Mouse (Mus musculus) retina, embryonic 14.5 days (tissue): ENCODE data around the gene Nap1l4.

Source experiments
- DNase-seq: peaks from one replicate; pipeline ENCODE4 v3.0.0-alpha.2; 2015; ENCODE audit warnings: low spot score

The Nap1l4 gene

DNA sequence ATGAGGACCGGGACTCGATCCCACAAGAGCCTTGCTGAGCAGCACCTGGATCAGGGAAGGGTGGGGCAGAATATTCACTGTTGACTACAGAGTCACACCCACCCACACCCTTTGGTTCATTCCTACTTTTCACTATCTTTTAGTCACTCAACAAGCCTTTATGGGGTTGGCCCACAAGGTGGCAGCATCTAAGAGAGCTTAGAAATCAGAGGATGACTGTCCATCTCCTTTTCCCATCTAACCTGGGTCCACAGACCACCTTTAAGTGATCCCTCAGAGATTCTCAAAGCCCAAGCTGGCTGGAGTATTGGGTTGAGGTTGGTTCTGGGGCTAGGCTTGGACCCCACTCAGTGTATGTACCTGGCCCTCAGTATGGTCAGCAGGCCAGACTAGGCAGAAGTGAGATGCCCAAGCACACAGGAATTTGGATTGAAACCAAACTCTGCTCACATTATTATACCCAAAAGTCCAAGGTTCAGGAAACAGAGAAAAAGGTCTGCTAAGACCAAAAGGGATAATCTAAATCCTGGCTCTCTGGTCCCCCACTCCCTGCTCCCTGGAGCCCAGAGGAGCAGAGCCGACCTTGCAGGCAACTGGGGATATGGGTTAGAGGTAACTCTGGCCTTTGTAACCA lies 72.1 kb downstream of the Nap1l4 start:
- no peak for DNase-seq

DNA sequence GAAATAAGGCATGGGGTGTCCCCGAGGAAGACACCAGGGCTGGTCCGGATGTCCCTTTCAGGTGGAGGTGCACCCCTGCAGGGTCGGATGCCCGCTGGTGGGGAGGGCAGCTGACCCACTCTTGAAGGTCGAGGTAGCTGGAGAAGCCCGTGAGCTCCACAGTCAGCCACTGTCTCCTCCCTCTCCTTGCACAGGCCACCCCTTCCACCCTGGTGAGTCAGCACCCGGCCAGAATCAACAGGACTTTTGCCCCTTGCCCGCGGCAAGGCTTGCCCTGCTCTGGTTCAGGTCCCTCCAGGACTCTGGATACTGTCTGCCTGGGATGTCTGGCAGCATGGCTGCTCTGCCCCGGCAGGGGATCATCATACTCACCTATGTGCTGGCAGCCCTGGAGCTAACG lies 73.0 kb downstream of the Nap1l4 start:
- DNase-seq = no peak

DNA sequence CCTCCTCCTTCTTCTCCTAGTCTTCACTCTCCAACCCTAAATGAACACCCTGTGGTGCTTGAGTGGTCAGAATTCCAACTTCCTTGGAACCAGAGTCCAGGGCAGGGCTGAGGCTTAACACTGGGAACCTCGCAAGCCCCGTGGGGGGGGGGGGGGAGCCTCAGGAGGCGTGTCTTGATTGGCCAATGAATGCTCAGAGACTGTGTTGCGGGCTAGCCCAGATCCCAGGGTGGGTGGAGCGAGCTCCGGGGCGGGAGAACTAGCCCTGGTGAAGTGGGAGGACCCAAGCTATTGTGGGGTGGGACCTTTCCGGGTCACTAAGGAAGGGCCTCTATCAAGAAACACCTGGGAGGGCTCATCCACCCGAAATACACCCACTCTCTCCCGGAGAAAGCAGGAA lies 74.1 kb downstream of the Nap1l4 start:
- no peak for DNase-seq

DNA sequence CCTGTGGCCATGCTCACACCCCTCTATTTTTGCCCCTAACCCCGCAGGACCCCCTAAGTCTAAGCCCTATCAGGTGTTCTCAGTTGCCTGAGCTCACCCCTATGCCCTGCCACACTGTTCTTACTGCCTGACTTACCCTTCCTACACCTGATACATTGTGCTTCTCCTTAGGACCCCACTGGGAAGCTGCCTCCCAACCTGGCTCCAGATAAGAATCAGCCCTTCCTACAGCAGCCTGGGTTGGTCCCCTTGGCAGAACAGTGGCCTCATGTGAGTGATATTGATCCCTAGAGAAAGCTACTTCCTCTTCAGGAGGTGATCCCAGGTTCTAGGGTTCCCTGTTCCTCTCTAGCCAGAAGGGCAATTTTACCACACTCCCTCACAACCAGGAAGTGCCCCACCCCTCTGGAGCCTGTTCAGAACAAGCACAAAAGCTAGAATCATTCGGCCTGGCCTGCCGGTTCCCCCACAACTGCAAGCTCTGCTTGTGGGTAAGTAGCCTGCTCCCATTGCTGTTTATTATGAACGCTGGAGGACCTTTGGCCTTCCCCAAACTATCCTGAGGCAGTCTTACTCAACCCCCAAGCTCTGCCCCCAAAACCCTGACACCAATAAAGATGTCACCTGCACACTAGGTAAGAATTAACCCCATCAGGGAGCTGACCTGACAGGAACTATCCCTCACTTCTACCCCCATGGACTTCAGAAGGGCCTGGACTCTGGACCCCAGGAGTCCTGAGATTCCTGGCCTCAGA lies 75.4 kb downstream of the Nap1l4 start, which contains the start of gene Slc22a18:
TSS of gene Slc22a18 (plus strand) at position 390 of the 755 bp plus-strand sequence.
- DNase-seq = no peak

DNA sequence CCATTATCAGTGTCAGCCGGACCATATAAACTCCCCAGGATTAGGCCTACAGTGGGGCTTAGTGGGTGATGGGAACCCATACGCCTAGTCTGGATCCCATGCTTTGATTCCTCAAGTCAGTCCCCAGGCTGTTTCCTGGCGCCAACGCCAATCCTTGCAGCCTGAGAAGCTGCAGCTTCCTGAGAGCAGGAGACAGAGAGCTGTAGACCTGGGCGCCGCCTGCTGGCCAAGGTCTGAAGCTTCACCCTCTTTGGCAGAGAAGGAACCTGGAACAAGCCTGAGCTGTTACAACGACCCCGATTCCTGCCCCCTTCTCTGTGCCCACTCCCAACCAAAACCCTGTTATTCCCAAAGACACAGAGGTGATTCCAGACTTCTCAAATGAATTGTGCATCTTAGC lies 79.0 kb downstream of the Nap1l4 start:
- peak; percentile 91 for DNase-seq

DNA sequence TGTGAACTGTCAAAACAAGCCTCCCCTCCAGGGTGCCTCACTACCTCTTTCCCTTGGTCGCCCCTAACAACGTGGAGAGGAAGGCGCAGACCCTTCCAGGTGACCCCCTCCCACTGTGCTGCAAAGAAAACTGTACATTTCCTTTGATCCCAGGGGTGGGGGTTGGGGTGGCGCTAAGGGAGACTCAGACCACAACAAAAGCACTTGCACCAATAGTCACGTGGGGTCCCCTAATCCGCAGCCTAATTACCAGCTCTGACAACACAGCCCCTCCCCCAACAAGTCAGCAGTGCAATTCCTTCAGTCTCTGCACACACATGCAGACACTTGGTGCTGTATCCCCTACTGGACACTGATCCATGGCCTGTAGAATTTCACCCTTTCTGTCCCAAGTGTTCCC lies 81.2 kb downstream of the Nap1l4 start:
- peak; percentile 67 for DNase-seq

DNA sequence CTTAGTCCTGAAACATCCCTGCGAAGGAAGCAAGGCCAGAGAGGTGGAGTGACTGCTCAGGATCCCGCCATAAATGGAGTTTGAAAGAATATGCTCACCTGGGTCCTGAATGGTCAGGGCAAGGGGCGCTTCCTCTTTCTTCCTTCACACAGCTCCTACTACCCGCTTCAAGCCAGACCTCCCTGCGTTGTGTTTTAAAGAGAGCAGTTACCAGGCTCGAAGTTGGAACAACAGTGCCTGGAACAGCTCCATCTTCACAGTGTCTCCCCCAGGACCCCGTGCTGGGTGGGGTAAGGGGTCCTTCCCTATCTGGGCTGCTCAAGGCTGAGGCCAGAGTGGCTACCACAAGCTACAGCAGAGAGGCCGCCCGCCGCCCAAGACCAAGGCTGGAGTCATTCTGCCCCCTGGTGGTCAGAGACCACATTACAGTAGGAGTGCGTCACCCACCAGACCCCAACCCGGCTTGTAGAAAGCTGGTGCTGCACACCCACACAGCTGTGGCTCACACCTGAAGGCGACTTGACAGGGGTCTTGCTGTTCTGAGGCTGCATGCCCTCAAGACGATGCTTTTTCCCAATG lies 82.7 kb downstream of the Nap1l4 start:
- DNase-seq = peak; percentile 95

DNA sequence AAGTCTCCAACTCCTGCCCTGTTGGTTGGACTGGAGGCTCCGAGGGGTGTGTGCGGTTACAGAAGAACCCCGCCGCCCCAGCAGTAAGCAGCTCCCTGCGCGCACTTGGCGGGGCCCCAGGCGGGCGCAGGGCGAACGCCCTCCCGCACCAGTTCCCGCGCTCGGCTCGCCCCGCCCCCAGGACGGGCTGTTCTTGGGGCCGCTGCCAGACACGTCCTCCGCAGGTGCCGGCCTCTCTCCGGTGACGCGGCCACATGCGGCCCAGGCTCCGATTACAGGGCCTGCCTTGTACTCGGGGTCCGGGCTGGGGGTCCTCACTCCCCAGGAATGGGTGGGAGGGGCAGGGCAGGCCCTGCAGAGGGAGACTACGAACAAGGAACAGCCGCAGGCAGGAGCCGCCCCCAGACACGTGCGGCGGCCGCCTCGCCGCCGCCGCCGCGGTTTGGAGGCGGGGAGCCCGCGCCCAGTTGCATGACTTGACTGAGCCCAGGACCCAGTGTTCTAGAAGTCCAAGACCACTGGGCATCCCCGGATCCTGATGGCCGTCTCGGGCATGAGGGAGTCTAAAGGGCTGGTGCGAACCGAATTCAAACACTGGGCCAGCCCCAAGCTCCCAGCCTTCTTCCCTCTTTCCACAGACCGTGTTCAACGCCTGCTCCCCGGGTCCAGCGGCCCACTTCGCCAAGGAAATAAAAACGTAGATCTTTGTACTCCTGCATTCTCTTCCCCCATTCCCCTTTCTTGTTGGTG lies 83.9 kb downstream of the Nap1l4 start:
- DNase-seq = peak; percentile 53

DNA sequence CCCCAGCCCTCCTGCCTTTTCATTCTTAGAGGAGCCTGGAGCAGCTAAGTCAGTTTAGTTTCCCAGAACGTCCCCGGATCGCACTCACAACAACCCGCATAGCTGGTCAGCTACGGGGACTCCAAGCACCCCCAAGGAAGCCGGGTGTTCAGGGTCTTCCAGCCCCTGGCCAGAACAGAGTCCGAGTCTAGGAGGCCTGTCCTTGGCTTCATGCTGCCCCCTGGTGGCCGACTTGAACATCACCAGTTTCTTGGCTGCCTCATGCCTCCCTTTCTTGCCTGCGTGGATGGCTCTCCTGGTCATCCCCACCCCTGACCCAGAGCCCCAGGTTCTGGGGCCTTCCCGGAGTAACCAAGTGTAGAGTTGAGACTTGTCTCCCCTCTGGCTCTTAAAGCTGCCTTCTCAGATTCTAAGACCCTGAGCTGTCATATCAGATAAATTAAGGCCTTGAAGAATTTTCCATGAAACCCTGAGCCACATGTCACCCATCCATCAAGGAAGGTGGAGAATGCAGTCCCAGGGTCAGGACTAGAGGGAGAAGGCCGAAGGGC lies 85.0 kb downstream of the Nap1l4 start:
- peak; percentile 95 for DNase-seq
